28 mouse cellular contexts compared by ENCODE assay signal in the genomic region with DNA sequence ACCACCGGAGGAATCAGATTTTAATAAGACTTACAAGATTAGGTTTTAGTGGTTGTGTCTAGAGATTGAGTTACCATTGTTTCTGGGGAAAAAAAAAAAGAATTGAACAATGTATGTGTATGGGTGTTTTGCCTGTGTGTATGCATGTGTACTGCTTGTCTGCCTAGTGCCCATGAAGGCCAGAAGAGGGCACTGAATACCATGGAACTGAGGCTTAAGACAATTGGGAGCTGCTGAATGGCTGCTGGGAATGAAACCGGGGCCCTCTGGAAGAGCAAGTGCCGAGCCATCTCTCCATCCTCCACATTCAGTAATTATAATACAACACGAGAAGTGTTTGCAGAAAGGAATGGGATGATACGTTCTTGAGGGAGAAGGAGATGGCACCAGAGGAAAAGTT. TPM values are rescaled to one million over a fixed set of nuclear protein-coding genes. Genes with fewer than 3 reads are reported as not detected.
DNase-seq lines count a peak whose midpoint lies in the region; ATAC-seq and TF ChIP-seq lines count a peak whose summit lies in the region.
"Had no signal": no experiment of that assay in that cellular context is flagged by ENCODE, and none has a peak within 500 bp of the region (broad histone marks: within the 10 kb centered on the region; RNA-seq: fewer than 3 reads in every experiment).

No protein-coding gene starts in this region.

- no peaks in the 10 kb centered on the region for H3K27me3 ChIP-seq in liver, adult 2 months (ENCODE audit: control insufficient read depth, insufficient read depth, low read length)
- H3K27me3 ChIP-seq in liver, embryonic 12.5 days (replicated peaks) = no peaks in the 10 kb centered on the region
- no peaks in the 10 kb centered on the region for H3K27me3 ChIP-seq in splenic B cell, adult 2 months (ENCODE audit: control insufficient read depth, insufficient read depth, low read length, poor library complexity, severe bottlenecking)
- H3K27me3 ChIP-seq: forebrain, embryonic 13.5 days; heart, embryonic 13.5 days; hindbrain, embryonic 15.5 days; limb, embryonic 13.5 days; lung, embryonic 15.5 days; neural tube, embryonic 12.5 days had no signal

- DNase-seq in gastrocnemius, adult 2 months = no peak
- DNase-seq in gastrocnemius, postnatal 25 days = no peak
- DNase-seq in liver, adult 2 months (ENCODE audit: extremely low read depth, low read depth, low spot score) = no peak
- no peak for DNase-seq in ES-E14 (ENCODE audit: low read depth, low spot score)
- peak; percentile 12 for DNase-seq in splenic B cell, adult 2 months (ENCODE audit: low read depth, low spot score)
- DNase-seq in left cerebral cortex, adult 8-10 months (ENCODE audit: low spot score in 2 of 2) = no peak
- DNase-seq in left cerebral cortex, adult 9 months (ENCODE audit: low spot score in 2 of 2) = no peak
- DNase-seq: adrenal gland, adult 8-10 months; cerebellum, adult 9-10 months; cerebellum, postnatal 36 days; gastrocnemius, postnatal 36 days; heart, postnatal 10 days; kidney, adult 11 months; kidney, postnatal 10 days; layer of hippocampus, adult 9-11 months; right cerebral cortex, postnatal 4 days had no signal

- H3K4me2 ChIP-seq in liver, embryonic 12.5 days = no peak overlapping the region
- H3K4me2 ChIP-seq: forebrain, embryonic 13.5 days; heart, embryonic 13.5 days; hindbrain, embryonic 15.5 days; limb, embryonic 13.5 days; lung, embryonic 15.5 days; midbrain, embryonic 11.5 days; neural tube, embryonic 12.5 days had no signal

- in situ Hi-C loops in ES-E14 (cut with MboI; ENCODE audit: low sequenced_read_pairs in 2 of 2, unreplicated experiment in 2 of 2) = loop anchor here in 1 of 2 experiments (10.0 kb wide), 1 partner anchor 244 kb away; no protein-coding TSS in a partner anchor

- no peaks in the 10 kb centered on the region for H3K9me3 ChIP-seq in liver, embryonic 12.5 days (replicated peaks)
- H3K9me3 ChIP-seq in ES-E14 (ENCODE audit: control insufficient read depth, insufficient read depth, low read depth, low read length) = no peaks in the 10 kb centered on the region
- H3K9me3 ChIP-seq: forebrain, embryonic 13.5 days; hindbrain, embryonic 10.5 days; lung, embryonic 15.5 days had no signal

- WGBS in liver, adult 2 months = 98% methylated on average over 5 of the region's 5 CpGs
- WGBS in liver, embryonic 12.5 days (ENCODE audit: insufficient replicate concordance) = 77% methylated on average over 5 of the region's 5 CpGs

- H3K79me2 ChIP-seq in liver, adult 2 months (ENCODE audit: control insufficient read depth, insufficient read depth, low read length) = peaks cover 24% of the 10 kb centered on the region

- no peak for TF ChIP-seq POLR2A in liver, adult 2 months (IDR thresholded peaks at IDR 0.05; ENCODE audit: extremely low read depth, insufficient read depth, low read length)

- no peaks in the 10 kb centered on the region for H3K36me3 ChIP-seq in liver, adult 2 months (ENCODE audit: control insufficient read depth, insufficient read depth, low read length)
- H3K36me3 ChIP-seq in liver, embryonic 12.5 days = peaks cover 3% of the 10 kb centered on the region; the same call in 1 of the 2 replicates
- H3K36me3 ChIP-seq in ES-E14 (ENCODE audit: control insufficient read depth, insufficient read depth, low read length, poor library complexity, severe bottlenecking) = no peaks in the 10 kb centered on the region
- no peaks in the 10 kb centered on the region for H3K36me3 ChIP-seq in splenic B cell, adult 2 months (ENCODE audit: control insufficient read depth, insufficient read depth, low read length, poor library complexity, severe bottlenecking)
- H3K36me3 ChIP-seq: heart, embryonic 13.5 days; hindbrain, embryonic 10.5 days; hindbrain, embryonic 15.5 days; limb, embryonic 13.5 days; lung, embryonic 15.5 days; neural tube, embryonic 12.5 days had no signal

- no peak for ATAC-seq in liver, embryonic 12.5 days
- ATAC-seq: forebrain, embryonic 13.5 days; inflammation-experienced regulatory T-cells, adult 6 months; midbrain, embryonic 16.5 days had no signal

- H3K4me1 ChIP-seq in liver, adult 2 months (ENCODE audit: control insufficient read depth, insufficient read depth, low read length) = peaks cover 5% of the 10 kb centered on the region
- H3K4me1 ChIP-seq in liver, embryonic 12.5 days = no peaks in the 10 kb centered on the region
- H3K4me1 ChIP-seq in ES-E14 (ENCODE audit: control insufficient read depth in 2 of 2, insufficient read depth in 2 of 2, low read length in 2 of 2, poor library complexity in 1 of 2) = no peaks in the 10 kb centered on the region
- H3K4me1 ChIP-seq: forebrain, embryonic 13.5 days; heart, embryonic 13.5 days; hindbrain, embryonic 10.5 days; hindbrain, embryonic 15.5 days; lung, embryonic 15.5 days; neural tube, embryonic 12.5 days had no signal

- H3K27ac ChIP-seq in gastrocnemius, adult 2 months = no peak overlapping the region
- H3K27ac ChIP-seq in liver, adult 2 months (replicated peaks; ENCODE audit: insufficient read depth, low read depth, low read length) = no peak overlapping the region
- no peak overlapping the region for H3K27ac ChIP-seq in liver, embryonic 12.5 days
- no peak overlapping the region for H3K27ac ChIP-seq in ES-E14 (ENCODE audit: insufficient read depth, low read depth, low read length, poor library complexity, severe bottlenecking)
- H3K27ac ChIP-seq: forebrain, embryonic 13.5 days; heart, embryonic 13.5 days; hindbrain, embryonic 10.5 days; hindbrain, embryonic 15.5 days; limb, embryonic 13.5 days; liver, embryonic 14.5 days; lung, embryonic 15.5 days; neural tube, embryonic 12.5 days had no signal

- H3K9ac ChIP-seq in liver, adult 2 months (ENCODE audit: low read depth, low read length) = no peak overlapping the region
- H3K9ac ChIP-seq in liver, embryonic 12.5 days = no peak overlapping the region
- no peak overlapping the region for H3K9ac ChIP-seq in ES-E14 (ENCODE audit: insufficient read depth, low read depth, low read length, poor library complexity, severe bottlenecking)
- H3K9ac ChIP-seq: forebrain, embryonic 13.5 days; heart, embryonic 13.5 days; hindbrain, embryonic 15.5 days; limb, embryonic 13.5 days; liver, embryonic 14.5 days; lung, embryonic 15.5 days; neural tube, embryonic 12.5 days had no signal

- intact Hi-C loops in gastrocnemius, adult 2 months (cut with DNase I) = no loop called here

- TF ChIP-seq CTCF in gastrocnemius, adult 2 months (IDR thresholded peaks at IDR 0.05) = peak; percentile 14; the same call in 1 of the 2 replicates
- TF ChIP-seq CTCF in liver, adult 2 months (IDR thresholded peaks at IDR 0.05; ENCODE audit: low read depth, low read length) = peak; percentile 25; the same call in 1 of the 2 replicates

- H3K4me3 ChIP-seq in gastrocnemius, adult 2 months = no peak overlapping the region
- H3K4me3 ChIP-seq in liver, adult 2 months (ENCODE audit: insufficient read depth, low read depth, low read length) = no peak overlapping the region
- H3K4me3 ChIP-seq in liver, embryonic 12.5 days = no peak overlapping the region
- H3K4me3 ChIP-seq in ES-E14 (ENCODE audit: insufficient read depth in 1 of 2, low read depth in 1 of 2, low read length in 2 of 2, poor library complexity in 1 of 2, severe bottlenecking in 1 of 2) = no peak overlapping the region
- H3K4me3 ChIP-seq: forebrain, embryonic 13.5 days; heart, embryonic 13.5 days; hindbrain, embryonic 10.5 days; hindbrain, embryonic 15.5 days; limb, embryonic 13.5 days; lung, embryonic 15.5 days; neural tube, embryonic 12.5 days had no signal

TF ChIP-seq in ES-E14, 5 proteins besides CTCF, POLR2A, EP300 and RAD21:
- TF ChIP-seq ZC3H11A (IDR thresholded peaks at IDR 0.05; ENCODE audit: borderline replicate concordance, low read depth, low read length) = 0 out of 2 replicates have a peak, but pooled peaks have one; percentile 28
- TF ChIP-seq ZNF384 (IDR thresholded peaks at IDR 0.05; ENCODE audit: low read depth, low read length) = no peak

RNA-seq across cellular contexts. Expression of a gene that starts 12.3 kb away (rescaled TPM):
- 10 to 100 TPM; 64.5 to 83.1 TPM for total RNA-seq in gastrocnemius, adult 2 months (2021)
- total RNA-seq in gastrocnemius, postnatal 25 days (2021) = 10 to 100 TPM; 57.0 to 64.3 TPM
- total RNA-seq in liver, adult 2 months (2014; rRNA removed) = 88.7 and 106 TPM in 2 replicates
- 44.0 and 48.9 TPM in 2 replicates for polyA plus RNA-seq in liver, adult 2 months (2012; rRNA removed)
- 7.6 and 8.5 TPM in 2 replicates for polyA plus RNA-seq in liver, embryonic 12.5 days (2016; fragmentation: Nextera tagmentation; extraction: Ambion mirVana)
- total RNA-seq in ES-E14 (2012; rRNA removed) = 9.8 and 24.7 TPM in 2 replicates
- total RNA-seq in left cerebral cortex, adult 8-10 months (2022) = 10 to 100 TPM; 34.7 to 41.3 (median 40.1) TPM
